Mouse (Mus musculus) gastrocnemius, postnatal 25 days (tissue): ENCODE measurements around the gene Afap1. TPM values are rescaled to one million over a fixed set of nuclear protein-coding genes. Genes with fewer than 3 reads are reported as not detected.
A peak's percentile ranks its signal among the peaks of the same experiment; 100 is the strongest.

Experiments used
- DNase-seq: peaks from one replicate; pipeline ENCODE4 v3.0.0; 2022
- total RNA-seq, 2 experiments: library from RNA; stranded (reverse); gene quantifications; 1 replicate in 1 of 2; 2 replicates in 1 of 2; pipeline ENCODE4 v1.2.3; 2021

The Afap1 gene
- total RNA-seq, 2 experiments from 2014 or later = 7.8 to 8.1 TPM

- DNase-seq = no peak
These were observed 39.9 kb downstream of the Afap1 start for GRCm38 (mm10) chr5:35933059-35933458.

DNA sequence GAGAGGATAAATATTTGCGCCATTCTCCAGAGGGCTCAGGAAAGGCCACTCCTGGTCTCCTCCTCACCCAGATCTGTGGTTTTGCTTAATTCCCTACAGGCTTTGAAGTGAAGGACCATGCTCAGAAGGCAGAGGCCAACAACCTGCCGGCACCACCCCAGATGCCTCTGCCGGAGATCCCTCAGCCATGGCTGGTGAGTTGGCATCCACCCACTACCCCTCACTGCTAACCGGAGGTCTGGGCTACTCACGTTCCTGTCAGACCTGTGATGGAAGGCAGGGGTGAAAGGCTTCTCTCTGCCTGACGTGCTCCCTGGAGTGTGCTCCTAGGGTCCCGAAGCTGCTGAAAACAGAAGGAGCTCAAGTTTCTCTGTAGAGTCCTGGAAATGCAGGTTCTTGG is 42.8 kb downstream of the Afap1 start:
- DNase-seq = no peak

GRCm38 (mm10) chr5:35938249-35939223 is 45.4 kb downstream of the Afap1 start:
- peak; percentile 36 for DNase-seq

GRCm38 (mm10) chr5:35939958-35940357 is 46.8 kb downstream of the Afap1 start:
- DNase-seq = no peak

GRCm38 (mm10) chr5:35943541-35943940 is 50.4 kb downstream of the Afap1 start:
- no peak for DNase-seq

- DNase-seq = no peak
These were observed 53.7 kb downstream of the Afap1 start for GRCm38 (mm10) chr5:35946841-35947240.

DNA sequence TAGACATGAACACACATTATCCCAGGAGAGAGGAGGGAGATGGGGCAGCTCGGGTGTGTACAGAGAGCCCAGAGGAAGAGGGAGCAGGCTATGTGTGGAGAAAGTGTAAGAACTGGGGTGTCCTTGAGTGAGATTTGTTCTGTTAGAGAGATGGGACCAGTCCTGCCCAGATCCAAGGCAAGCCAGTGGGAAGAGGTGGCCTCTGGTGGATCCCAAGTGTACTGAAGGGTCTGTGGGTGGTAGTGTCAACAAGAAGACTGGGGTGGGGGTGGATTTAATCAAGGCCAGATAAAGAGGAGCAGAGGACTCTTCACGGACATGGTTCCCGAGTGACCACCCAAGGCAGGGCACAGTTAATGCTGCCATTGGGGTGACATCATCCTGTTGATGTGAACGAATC is 54.3 kb downstream of the Afap1 start:
- DNase-seq = no peak

DNA sequence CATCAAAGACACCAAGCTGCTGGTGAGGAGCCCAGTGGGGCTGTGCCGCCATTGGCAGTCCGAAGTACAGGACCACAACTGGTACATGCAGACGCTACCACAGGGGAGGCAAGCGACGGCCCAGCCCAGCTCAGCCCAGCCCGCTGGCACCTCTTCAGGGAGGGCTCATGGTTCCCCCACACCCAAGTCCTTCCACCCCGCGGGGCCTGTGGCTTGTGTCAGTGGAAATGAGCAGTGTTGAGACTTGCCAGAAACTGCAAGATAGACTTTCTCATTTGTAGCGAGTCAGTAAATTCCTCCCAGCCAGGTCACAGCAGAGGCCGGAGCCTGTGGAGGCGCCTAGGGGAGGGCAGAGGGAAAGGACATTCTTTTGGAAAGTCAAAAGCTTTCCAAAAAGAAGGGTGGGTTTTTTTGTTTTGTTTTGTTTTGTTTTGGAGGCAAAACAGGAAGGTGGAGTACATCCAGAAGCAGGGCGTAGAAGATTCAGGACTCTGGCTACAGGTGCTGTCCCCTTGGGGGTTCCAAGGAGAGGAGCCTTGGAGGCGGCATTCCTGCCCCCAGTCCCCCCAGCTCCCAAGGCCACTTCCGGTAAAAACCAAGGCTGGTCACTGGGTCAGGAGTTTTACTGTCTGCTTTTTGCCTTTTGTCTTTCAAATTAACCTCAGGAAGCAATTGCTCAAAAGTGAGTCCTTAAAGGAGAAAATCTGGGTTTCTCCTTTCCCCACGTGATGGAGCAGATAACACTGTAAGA is 55.3 kb downstream of the Afap1 start:
- DNase-seq = peak; percentile 45

DNA sequence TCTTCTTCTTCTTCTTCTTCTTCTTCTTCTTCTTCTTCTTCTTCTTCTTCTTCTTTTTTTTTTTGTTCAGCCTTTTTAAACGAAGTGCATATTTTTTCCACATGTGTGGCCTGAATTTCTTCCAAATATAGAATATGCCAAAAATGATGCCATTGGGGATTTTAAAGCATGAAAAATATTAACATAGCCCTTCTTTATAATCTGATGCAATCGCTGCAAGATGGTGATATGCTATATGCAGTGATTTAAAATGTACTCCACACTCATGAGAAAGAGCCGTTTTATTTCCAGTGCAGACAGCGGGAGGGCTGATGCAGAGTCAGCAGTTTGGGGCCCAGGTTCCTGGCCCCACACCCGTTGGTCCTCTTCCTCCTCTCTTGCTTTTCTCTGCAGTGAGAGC is 55.9 kb downstream of the Afap1 start:
- no peak for DNase-seq

- no peak for DNase-seq
These were observed 57.4 kb downstream of the Afap1 start for GRCm38 (mm10) chr5:35950504-35950903.

- DNase-seq = no peak
These were observed 61.1 kb downstream of the Afap1 start for GRCm38 (mm10) chr5:35954055-35954718.

GRCm38 (mm10) chr5:35956268-35956667 is 63.1 kb downstream of the Afap1 start:
- no peak for DNase-seq

GRCm38 (mm10) chr5:35958681-35959080 is 65.6 kb downstream of the Afap1 start:
- DNase-seq = no peak

DNA sequence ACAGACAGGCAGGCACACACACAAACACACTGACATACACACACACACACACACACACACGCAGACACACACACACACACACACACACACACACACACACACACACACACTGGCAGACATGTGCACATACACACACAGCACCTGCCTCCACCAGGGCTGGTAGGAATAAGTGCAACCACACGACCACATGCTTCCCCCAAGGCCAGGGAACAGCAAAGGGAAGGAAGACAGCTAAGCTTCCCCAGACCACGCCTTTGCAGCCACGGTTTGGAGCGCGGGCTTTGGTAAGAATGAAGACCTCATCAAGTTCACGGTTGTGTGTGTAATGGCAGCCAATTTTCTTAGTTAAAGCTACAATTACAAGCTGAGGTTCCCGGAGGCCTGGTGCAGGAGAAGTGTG is 67.0 kb downstream of the Afap1 start:
- DNase-seq = no peak

DNA sequence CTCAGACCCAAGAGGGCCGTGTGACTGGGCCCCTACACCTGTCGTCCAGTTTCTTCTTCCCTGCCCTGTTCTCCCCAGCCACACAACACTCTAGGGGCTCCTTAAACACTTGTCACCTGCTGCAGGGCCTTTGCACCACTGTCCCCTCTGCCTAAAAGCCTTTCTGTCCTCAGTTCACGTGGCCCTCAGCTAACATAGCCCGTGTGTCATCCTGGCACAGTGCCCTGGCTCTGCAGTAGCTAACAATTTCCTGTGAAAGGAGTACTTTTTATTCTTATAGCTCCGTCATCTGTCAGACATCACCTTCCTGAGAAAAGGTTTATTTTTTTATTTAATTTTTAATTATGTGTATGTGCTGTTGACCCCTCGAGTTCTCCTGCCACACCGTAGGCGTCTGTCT is 68.2 kb downstream of the Afap1 start:
- no peak for DNase-seq

GRCm38 (mm10) chr5:35963635-35964034 is 70.5 kb downstream of the Afap1 start:
- no peak for DNase-seq

DNA sequence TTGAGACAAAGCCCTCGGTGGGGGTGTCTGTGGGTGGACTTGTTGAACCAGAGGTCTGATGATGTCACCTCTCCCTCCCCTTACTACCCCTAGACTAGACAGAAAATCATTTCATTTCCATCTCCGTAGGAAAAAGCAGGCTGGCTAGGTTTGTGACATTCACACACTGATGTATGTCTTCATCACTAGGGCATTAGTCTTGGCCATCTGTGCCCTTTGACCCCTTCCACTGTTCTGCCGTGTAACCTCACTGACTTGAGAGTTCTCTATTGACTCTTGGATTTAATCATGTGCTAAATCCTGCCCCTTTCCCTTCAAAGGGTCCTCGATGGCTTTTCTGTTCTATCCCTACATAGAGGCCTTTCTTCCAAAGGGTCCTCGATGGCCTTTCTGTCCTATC is 71.9 kb downstream of the Afap1 start:
- no peak for DNase-seq

DNA sequence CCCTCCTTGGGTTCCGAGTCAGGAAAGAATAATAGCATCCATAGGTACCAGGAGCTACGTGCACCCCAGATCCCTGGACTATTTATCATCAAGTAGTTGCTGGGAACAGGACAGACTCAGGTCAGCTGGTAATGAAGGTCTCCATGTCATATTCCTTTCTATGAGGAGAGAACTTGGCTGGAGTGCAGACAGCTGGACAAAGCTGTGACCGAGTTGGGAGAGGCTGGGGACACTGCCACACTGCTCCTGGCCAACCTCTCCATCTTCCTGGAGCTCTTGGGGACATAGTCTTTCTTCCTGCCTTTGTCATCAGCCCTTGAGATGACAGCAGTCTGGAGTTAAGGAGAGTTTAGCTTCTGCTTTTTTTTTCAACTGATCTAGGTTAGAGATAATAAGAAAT is 76.7 kb downstream of the Afap1 start:
- no peak for DNase-seq

GRCm38 (mm10) chr5:35970380-35971105 is 77.4 kb downstream of the Afap1 start:
- DNase-seq = peak; percentile 67

DNA sequence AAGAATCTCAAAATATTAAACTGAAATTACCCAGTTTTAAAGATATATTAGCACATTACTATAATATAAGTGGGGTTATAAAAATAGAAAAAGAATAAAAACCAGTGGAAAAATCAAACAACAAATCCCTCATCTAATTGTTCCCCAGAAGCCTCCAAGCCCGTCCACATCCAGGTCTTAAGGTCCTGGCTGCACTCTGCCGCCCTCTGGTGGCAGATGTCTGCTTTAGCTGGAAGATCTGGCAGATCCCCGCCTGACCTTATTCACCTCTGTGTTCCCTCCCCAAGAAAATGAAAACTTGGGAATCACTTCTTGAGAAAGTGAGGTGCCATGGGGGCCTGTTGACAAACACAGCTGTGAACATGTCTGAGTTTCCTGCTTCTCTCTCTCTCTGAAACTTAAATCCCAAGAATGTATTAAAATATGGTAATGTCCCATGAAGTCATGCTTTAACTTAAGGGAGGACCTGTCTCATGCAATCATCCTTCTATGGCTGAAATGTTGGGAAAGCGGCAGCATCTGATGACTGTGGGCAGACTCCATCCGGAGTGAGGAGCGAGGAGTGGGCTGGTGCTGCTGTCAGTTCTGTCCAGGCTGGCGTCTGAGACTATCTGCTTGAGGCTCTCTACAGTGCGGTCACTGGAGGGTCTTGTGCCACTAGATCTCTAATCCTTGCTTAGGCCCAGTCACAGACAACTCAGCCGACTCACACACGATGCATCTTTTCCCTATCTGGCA is 78.9 kb downstream of the Afap1 start:
- peak; percentile 53 for DNase-seq

DNA sequence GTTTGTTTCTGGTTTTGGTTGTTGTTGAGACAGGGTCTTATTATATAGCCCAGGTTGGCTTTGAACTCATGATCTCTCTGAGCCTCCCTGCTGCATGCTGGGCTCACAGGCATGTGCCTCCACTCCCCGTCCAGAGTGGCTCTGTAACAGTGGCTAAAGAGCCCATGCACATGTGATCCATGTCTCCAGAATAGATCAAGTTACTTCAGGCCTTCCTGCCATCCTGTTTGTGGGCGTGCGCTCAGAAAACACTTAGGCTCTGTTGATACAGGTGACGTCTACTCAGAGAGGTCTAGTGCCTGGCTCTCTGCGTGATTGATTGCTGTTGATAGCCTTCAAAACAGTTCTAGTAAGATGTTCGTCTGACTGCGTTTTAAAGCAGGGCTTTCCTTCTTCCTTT is 79.6 kb downstream of the Afap1 start:
- no peak for DNase-seq
